Mouse (Mus musculus) liver, adult 2 months (tissue): ENCODE data around the gene Muc13. TPM values are rescaled to one million over a fixed set of nuclear protein-coding genes. Genes with fewer than 3 reads are reported as not detected.

Source experiments
- DNase-seq: peaks from one replicate; pipeline ENCODE4 v3.0.0-alpha.2; 2011; ENCODE audit warnings: low read depth, low spot score; ENCODE audit errors: extremely low read depth
- H3K27ac ChIP-seq: fragments of 200-500 bp; replicated peaks from 2 replicates; pipeline ENCODE4 v1.5.1; 2012; ENCODE audit warnings: low read depth, mild to moderate bottlenecking, control low read depth, inconsistent platforms, low read length; ENCODE audit not compliant: insufficient read depth
- H3K27me3 ChIP-seq: fragments of 200-500 bp; 2 replicates; pipeline ENCODE4 v1.6.1; 2012; ENCODE audit warnings: mild to moderate bottlenecking, moderate library complexity, low read length, inconsistent platforms; ENCODE audit not compliant: control insufficient read depth, insufficient read depth
- H3K36me3 ChIP-seq: fragments of 200-500 bp; 2 replicates; pipeline ENCODE4 v1.6.1; 2012; ENCODE audit warnings: low read length, inconsistent platforms; ENCODE audit not compliant: control insufficient read depth, insufficient read depth
- H3K4me1 ChIP-seq: fragments of 200-500 bp; 2 replicates; pipeline ENCODE4 v1.6.1; 2011; ENCODE audit warnings: low read length; ENCODE audit not compliant: control insufficient read depth, insufficient read depth
- H3K4me3 ChIP-seq: fragments of 200-500 bp; 2 replicates; pipeline ENCODE4 v1.5.1; 2011; ENCODE audit warnings: low read depth, mild to moderate bottlenecking, control low read depth, low read length, moderate library complexity; ENCODE audit not compliant: insufficient read depth
- H3K79me2 ChIP-seq: fragments of 200-500 bp; 2 replicates; pipeline ENCODE4 v1.6.1; 2012; ENCODE audit warnings: inconsistent platforms, mild to moderate bottlenecking, low read length, moderate library complexity; ENCODE audit not compliant: control insufficient read depth, insufficient read depth
- H3K9ac ChIP-seq: fragments of 200-500 bp; 2 replicates; pipeline ENCODE4 v1.6.1; 2012; ENCODE audit warnings: low read depth, mild to moderate bottlenecking, control low read depth, inconsistent platforms, low read length
- CTCF ChIP-seq: fragments of 200-500 bp; IDR thresholded peaks from 2 replicates; pipeline ENCODE4 v1.5.1; 2011; ENCODE audit warnings: low read depth, low read length, control low read depth
- POLR2A ChIP-seq: fragments of 200-500 bp; IDR thresholded peaks from 2 replicates; pipeline ENCODE4 v1.6.1; 2011; ENCODE audit warnings: low read length, control low read depth; ENCODE audit not compliant: insufficient read depth; ENCODE audit errors: extremely low read depth
- whole genome bisulfite sequencing: fragments of 180-500 bp; shearing (Covaris S2); methylation state at CpG from one replicate; pipeline ENCODE4 v1.1.7; 2018; 5-methylcytosine and 5-hydroxymethylcytosine counted together
- polyA plus RNA-seq: library from polyadenylated mRNA; depleted of rRNA; stranded (reverse); fragments of >200 nt; gene quantifications from 2 replicates; pipeline ENCODE4 v1.2.3, GENCODE M21; 2012
- total RNA-seq: library from RNA; depleted of rRNA; stranded (reverse); fragments of >200 nt; gene quantifications from 2 replicates; pipeline ENCODE4 v1.2.3, GENCODE M21; 2014

Muc13 gene
- total and polyA plus RNA-seq, 2 experiments = 0.65 TPM; not detected in 1

GRCm38 (mm10) chr16:33795887-33796286 lies 2.0 kb downstream of the Muc13 start:
- no peak for DNase-seq
- 65% methylated on average over 6 of the region's 6 CpGs for WGBS
- no peak overlapping the region for H3K4me3 ChIP-seq
- TF ChIP-seq CTCF (no peak), POLR2A (no peak)
- no peaks in the 10 kb centered on the region for H3K4me1 ChIP-seq
- H3K27me3 ChIP-seq = no peaks in the 10 kb centered on the region
- no peaks in the 10 kb centered on the region for H3K36me3 ChIP-seq
- H3K79me2 ChIP-seq = no peaks in the 10 kb centered on the region
- H3K27ac ChIP-seq = no peak overlapping the region
- H3K9ac ChIP-seq = no peak overlapping the region

GRCm38 (mm10) chr16:33796756-33797155 lies 2.9 kb downstream of the Muc13 start:
- no peaks in the 10 kb centered on the region for H3K36me3 ChIP-seq
- no peaks in the 10 kb centered on the region for H3K79me2 ChIP-seq
- DNase-seq = no peak
- no peak overlapping the region for H3K27ac ChIP-seq
- WGBS = 91% methylated on average over 3 of the region's 3 CpGs
- no peak overlapping the region for H3K9ac ChIP-seq
- no peaks in the 10 kb centered on the region for H3K4me1 ChIP-seq
- H3K27me3 ChIP-seq = no peaks in the 10 kb centered on the region
- no peak overlapping the region for H3K4me3 ChIP-seq
- TF ChIP-seq CTCF (no peak), POLR2A (no peak)

- no peak overlapping the region for H3K27ac ChIP-seq
- no peaks in the 10 kb centered on the region for H3K36me3 ChIP-seq
- no peak overlapping the region for H3K4me3 ChIP-seq
- no peaks in the 10 kb centered on the region for H3K4me1 ChIP-seq
- DNase-seq = peak; percentile 44
- WGBS = 42% methylated on average over 5 of the region's 5 CpGs
- TF ChIP-seq CTCF = peak; percentile 63
- TF ChIP-seq POLR2A = no peak
- no peaks in the 10 kb centered on the region for H3K79me2 ChIP-seq
- no peak overlapping the region for H3K9ac ChIP-seq
- H3K27me3 ChIP-seq = no peaks in the 10 kb centered on the region
These were observed 4.0 kb downstream of the Muc13 start for GRCm38 (mm10) chr16:33797860-33798259.

GRCm38 (mm10) chr16:33810002-33810401 lies 16.2 kb downstream of the Muc13 start:
- Histone ChIP-seq H3K4me1 (no peaks in the 10 kb centered on the region), H3K79me2 (no peaks in the 10 kb centered on the region), H3K9ac (no peak overlapping the region), H3K27ac (no peak overlapping the region), H3K36me3 (no peaks in the 10 kb centered on the region), H3K4me3 (no peak overlapping the region), H3K27me3 (no peaks in the 10 kb centered on the region)
- 69% methylated on average over 3 of the region's 3 CpGs for WGBS
- TF ChIP-seq CTCF = peak; percentile 55
- TF ChIP-seq POLR2A = no peak
- peak; percentile 20 for DNase-seq

- Histone ChIP-seq H3K9ac (no peak overlapping the region), H3K36me3 (no peaks in the 10 kb centered on the region), H3K4me1 (no peaks in the 10 kb centered on the region), H3K79me2 (no peaks in the 10 kb centered on the region), H3K4me3 (no peak overlapping the region), H3K27me3 (no peaks in the 10 kb centered on the region), H3K27ac (no peak overlapping the region)
- WGBS = 84% methylated on average over 7 of the region's 7 CpGs
- DNase-seq = no peak
- TF ChIP-seq POLR2A (no peak), CTCF (no peak)
These were observed 24.8 kb downstream of the Muc13 start for GRCm38 (mm10) chr16:33818413-33819165.

- H3K9ac ChIP-seq = no peak overlapping the region
- H3K36me3 ChIP-seq = no peaks in the 10 kb centered on the region
- DNase-seq = peak; percentile 61
- H3K4me1 ChIP-seq = no peaks in the 10 kb centered on the region
- H3K27ac ChIP-seq = no peak overlapping the region
- no peak overlapping the region for H3K4me3 ChIP-seq
- H3K27me3 ChIP-seq = no peaks in the 10 kb centered on the region
- TF ChIP-seq POLR2A = no peak
- peak; percentile 67 for TF ChIP-seq CTCF
- 25% methylated on average over 17 of the region's 17 CpGs for whole genome bisulfite sequencing
- H3K79me2 ChIP-seq = no peaks in the 10 kb centered on the region
These were observed 26.7 kb downstream of the Muc13 start for GRCm38 (mm10) chr16:33820269-33821178.
